ENCODE assay signal across 15 mouse cellular contexts in the genomic region with DNA sequence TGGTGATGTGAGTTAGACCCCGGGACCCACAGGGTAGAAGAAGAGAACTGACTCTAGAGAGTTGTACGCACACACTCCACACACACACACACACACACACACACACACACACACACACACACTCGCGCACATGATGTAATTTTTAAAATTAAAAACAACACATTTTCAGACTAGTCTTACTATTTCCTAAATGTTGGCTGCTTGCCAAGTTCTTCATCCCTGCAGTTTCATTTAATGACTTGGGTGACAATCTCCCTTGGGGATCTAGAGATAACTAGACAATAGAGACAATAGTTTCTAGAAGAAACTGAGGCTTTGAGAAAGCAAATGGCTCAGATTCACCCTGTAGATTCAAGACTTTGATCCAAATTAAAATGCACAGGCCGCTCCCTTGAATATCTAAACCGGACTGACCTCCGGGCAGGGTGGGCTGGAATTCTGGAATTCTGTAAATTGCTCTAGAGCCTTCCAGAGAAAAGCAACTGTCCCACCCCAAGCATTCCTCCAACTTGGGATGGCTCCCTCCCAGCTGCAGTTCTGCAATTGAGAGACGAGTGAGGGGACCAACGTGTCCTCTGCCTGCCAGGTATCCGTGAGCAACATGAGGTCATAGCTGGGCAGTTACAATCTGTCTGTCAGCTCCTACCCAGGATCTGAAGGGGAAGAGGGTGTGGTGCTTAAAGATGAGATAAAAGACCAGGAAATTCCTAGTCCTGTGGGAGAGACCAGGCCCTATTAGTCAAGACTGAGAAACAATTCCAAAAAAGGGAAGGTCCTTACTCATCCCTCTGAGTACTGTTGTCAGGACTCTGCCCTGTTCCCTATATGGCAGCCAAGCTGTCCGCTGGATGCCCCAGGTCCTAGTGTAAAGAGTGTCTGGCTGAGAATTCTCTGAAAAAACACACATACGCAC. TPM values are rescaled to one million over a fixed set of nuclear protein-coding genes. Genes with fewer than 3 reads are reported as not detected.
DNase-seq lines count a peak whose midpoint lies in the region; ATAC-seq and TF ChIP-seq lines count a peak whose summit lies in the region.
"Had no signal": no experiment of that assay in that cellular context is flagged by ENCODE, and none has a peak within 500 bp of the region (broad histone marks: within the 10 kb centered on the region; RNA-seq: fewer than 3 reads in every experiment).

No protein-coding gene starts in this region.

- no peaks in the 10 kb centered on the region for H3K9me3 ChIP-seq in liver, embryonic 11.5 days (ENCODE audit: control insufficient read depth, low read length)
- H3K9me3 ChIP-seq: forebrain, embryonic 12.5 days had no signal

- H3K4me3 ChIP-seq in heart, adult 2 months, result no peak overlapping the region
- no peak overlapping the region for H3K4me3 ChIP-seq in liver, embryonic 11.5 days (ENCODE audit: low read depth, low read length)
- H3K4me3 ChIP-seq: forebrain, embryonic 12.5 days had no signal

- intact Hi-C loops in heart, adult 2 months (cut with DNase I), result no loop called here
- intact Hi-C loops in heart, postnatal 25 days (cut with DNase I), result no loop called here
- intact Hi-C loops in heart, postnatal 36 days (cut with DNase I), result no loop called here

- H3K4me2 ChIP-seq in liver, embryonic 11.5 days, result no peak overlapping the region
- H3K4me2 ChIP-seq: forebrain, embryonic 12.5 days had no signal

- H3K9ac ChIP-seq in heart, adult 2 months (ENCODE audit: low read depth, low read length), result no peak overlapping the region
- H3K9ac ChIP-seq in liver, embryonic 11.5 days (ENCODE audit: low read depth, low read length), result no peak overlapping the region
- H3K9ac ChIP-seq: forebrain, embryonic 12.5 days had no signal

- peaks cover 5% of the 10 kb centered on the region for H3K4me1 ChIP-seq in heart, adult 2 months (ENCODE audit: control insufficient read depth, insufficient read depth, low read length)
- H3K4me1 ChIP-seq in liver, embryonic 11.5 days (replicated peaks; ENCODE audit: control insufficient read depth, insufficient read depth, low read length), result peaks cover 14% of the 10 kb centered on the region
- H3K4me1 ChIP-seq: forebrain, embryonic 12.5 days had no signal

- no peaks in the 10 kb centered on the region for H3K79me2 ChIP-seq in heart, adult 2 months (replicated peaks; ENCODE audit: control insufficient read depth, insufficient read depth, low read length)

- 40% methylated on average over 12 of the region's 12 CpGs for WGBS in heart, adult 2 months
- WGBS in liver, embryonic 11.5 days, result 77% methylated on average over 12 of the region's 12 CpGs

- H3K27ac ChIP-seq in heart, adult 2 months, result peak overlapping the region; percentile 33; the same call in 1 of the 2 replicates
- no peak overlapping the region for H3K27ac ChIP-seq in liver, embryonic 11.5 days (ENCODE audit: low read depth, low read length)
- H3K27ac ChIP-seq: forebrain, embryonic 12.5 days had no signal

- no peak for TF ChIP-seq EP300 in heart, adult 2 months (IDR thresholded peaks at IDR 0.05; ENCODE audit: insufficient read depth, low read depth, low read length)

- no peak for TF ChIP-seq CTCF in heart, adult 2 months (IDR thresholded peaks at IDR 0.05)

- DNase-seq in heart, adult 2 months, result peak; percentile 32 to 41
- DNase-seq in heart, postnatal 25 days (ENCODE audit: low spot score), result no peak
- DNase-seq in 416B (ENCODE audit: low read depth), result peak; percentile 30
- DNase-seq in ZHBTc4 (ENCODE audit: low read depth, low spot score), result peak; percentile 94
- peak; percentile 28 to 33 for DNase-seq in heart, postnatal 36 days
- no peak for DNase-seq in cerebellum, adult 11 months
- no peak for DNase-seq in liver, embryonic 11.5 days (ENCODE audit: low spot score)
- DNase-seq in ovary, adult 18-20 months (ENCODE audit: low spot score), result no peak
- DNase-seq: kidney, postnatal 14 days had no signal

- H3K27me3 ChIP-seq in heart, adult 2 months (ENCODE audit: control insufficient read depth, insufficient read depth, low read length), result no peaks in the 10 kb centered on the region
- no peaks in the 10 kb centered on the region for H3K27me3 ChIP-seq in liver, embryonic 11.5 days (replicated peaks; ENCODE audit: control insufficient read depth, insufficient read depth, low read length)
- H3K27me3 ChIP-seq: forebrain, embryonic 12.5 days had no signal

- no peaks in the 10 kb centered on the region for H3K36me3 ChIP-seq in heart, adult 2 months (ENCODE audit: control insufficient read depth, insufficient read depth, low read length)
- H3K36me3 ChIP-seq in liver, embryonic 11.5 days (ENCODE audit: control insufficient read depth, insufficient read depth, low read length), result no peaks in the 10 kb centered on the region
- H3K36me3 ChIP-seq: forebrain, embryonic 12.5 days had no signal

- no peak; the same call in 1 of the 2 replicates for ATAC-seq in liver, embryonic 11.5 days (replicated peaks; ENCODE audit: low FRiP score)

- TF ChIP-seq POLR2A in heart, adult 2 months (IDR thresholded peaks at IDR 0.05; ENCODE audit: insufficient read depth, low read depth, low read length), result no peak

RNA-seq across cellular contexts. Expression of a gene that starts 8.5 kb away (rescaled TPM):
- total RNA-seq in heart, adult 2 months (2021), result 10 to 100 TPM; 17.0 to 22.7 TPM
- 9.6 and 18.2 TPM in 2 replicates for polyA plus RNA-seq in heart, adult 2 months (2012; rRNA removed)
- total RNA-seq in heart, postnatal 25 days (2021), result 10 to 100 TPM; 21.9 to 27.7 TPM
- 10 to 100 TPM; 23.0 to 24.1 TPM for total RNA-seq in heart, postnatal 36 days (2021)
- polyA plus RNA-seq in liver, embryonic 11.5 days (2014; fragmentation: Nextera tagmentation; extraction: Ambion mirVana), result 13.3 and 14.2 TPM in 2 replicates

RNA-seq across cellular contexts. Expression of a gene that starts 17.9 kb away (rescaled TPM):
- total RNA-seq in heart, adult 2 months (2021), result not detected
- not detected in 2 replicates for polyA plus RNA-seq in heart, adult 2 months (2012; rRNA removed)
- not detected for total RNA-seq in heart, postnatal 25 days (2021)
- total RNA-seq in heart, postnatal 36 days (2021), result not detected
- polyA plus RNA-seq in liver, embryonic 11.5 days (2014; fragmentation: Nextera tagmentation; extraction: Ambion mirVana), result not detected in 2 replicates
- total RNA-seq: adrenal gland, adult 18-20 months; left cerebral cortex, postnatal 14 days; monocyte, adult 5-6 weeks had no signal
- polyA plus RNA-seq: forebrain, embryonic 12.5 days; hindbrain, embryonic 11.5 days; liver, embryonic 16.5 days had no signal

Comparison
In these comparisons a context has a peak if more than half of its experiments do, and no peak if none do; other contexts are left out.
1. DNase-seq: peak in heart, adult 2 months (2 of 2), 416B (single experiment), ZHBTc4 (single experiment) and heart, postnatal 36 days (2 of 2); none in heart, postnatal 25 days (single experiment), cerebellum, adult 11 months (single experiment), liver, embryonic 11.5 days (single experiment) and ovary, adult 18-20 months (single experiment).